Mouse (Mus musculus) cerebellum, adult 2 months (tissue): ENCODE measurements around the gene Ugt2b1.

Experiments
- CTCF ChIP-seq: fragments of 200-500 bp; IDR thresholded peaks from 2 replicates; pipeline ENCODE4 v1.5.1; 2011; ENCODE audit warnings: low read depth, mild to moderate bottlenecking, control low read depth, low read length, moderate library complexity, borderline replicate concordance; ENCODE audit not compliant: insufficient read depth
- POLR2A ChIP-seq: fragments of 200-500 bp; IDR thresholded peaks from 2 replicates; pipeline ENCODE4 v1.6.1; 2011; ENCODE audit warnings: low read length, control low read depth, borderline replicate concordance; ENCODE audit not compliant: insufficient read depth

- TF ChIP-seq CTCF (no peak), POLR2A (no peak)
These were observed 14.8 kb downstream of the Ugt2b1 start for GRCm38 (mm10) chr5:86911357-86912099.
